ENCODE assay signal across 9 mouse cellular contexts in genomic region chr8:64761430-64761829, GRCm38 (mm10). TPM values are rescaled to one million over a fixed set of nuclear protein-coding genes. Genes with fewer than 3 reads are reported as not detected.
A peak's percentile ranks its signal among the peaks of the same experiment; 100 is the strongest.
DNase-seq lines count a peak whose midpoint lies in the region; ATAC-seq and TF ChIP-seq lines count a peak whose summit lies in the region.
"Had no signal": no experiment of that assay in that cellular context is flagged by ENCODE, and none has a peak within 500 bp of the region (broad histone marks: within the 10 kb centered on the region; RNA-seq: fewer than 3 reads in every experiment).

No protein-coding gene starts in this region.

- no peak for ATAC-seq in kidney, embryonic 15.5 days (replicated peaks; ENCODE audit: low FRiP score)
- ATAC-seq in liver, embryonic 15.5 days (ENCODE audit: insufficient read depth) = peak; percentile 49
- no peak for ATAC-seq in CD4-positive, CD25-positive, alpha-beta regulatory T cell, adult 4 months

- peak; percentile 69 for TF ChIP-seq CTCF in kidney, adult 2 months (conservative IDR thresholded peaks at IDR 0.05; ENCODE audit: insufficient read depth, insufficient read length, low read depth, low read length)

- no peak overlapping the region for H3K4me2 ChIP-seq in kidney, embryonic 15.5 days
- no peak overlapping the region for H3K4me2 ChIP-seq in liver, embryonic 15.5 days
- H3K4me2 ChIP-seq: lung, embryonic 15.5 days had no signal

- TF ChIP-seq POLR2A in kidney, adult 2 months (IDR thresholded peaks at IDR 0.05; ENCODE audit: low read depth, low read length) = no peak

- no peak overlapping the region for H3K27ac ChIP-seq in kidney, adult 2 months (ENCODE audit: insufficient read depth, low read depth, low read length)
- no peak overlapping the region for H3K27ac ChIP-seq in kidney, embryonic 15.5 days
- H3K27ac ChIP-seq in liver, embryonic 15.5 days (replicated peaks) = no peak overlapping the region
- H3K27ac ChIP-seq: lung, embryonic 15.5 days had no signal

- H3K27me3 ChIP-seq in kidney, adult 2 months (replicated peaks; ENCODE audit: control insufficient read depth, insufficient read depth, low read length) = no peaks in the 10 kb centered on the region
- H3K27me3 ChIP-seq in kidney, embryonic 15.5 days = no peaks in the 10 kb centered on the region
- no peaks in the 10 kb centered on the region for H3K27me3 ChIP-seq in liver, embryonic 15.5 days
- H3K27me3 ChIP-seq: lung, embryonic 15.5 days had no signal

- no peak overlapping the region for H3K4me3 ChIP-seq in kidney, adult 2 months (ENCODE audit: insufficient read depth, low read depth, low read length)
- H3K4me3 ChIP-seq in kidney, embryonic 15.5 days (replicated peaks) = no peak overlapping the region
- H3K4me3 ChIP-seq in liver, embryonic 15.5 days (replicated peaks) = no peak overlapping the region
- H3K4me3 ChIP-seq: lung, embryonic 15.5 days had no signal

- no peak overlapping the region for H3K9ac ChIP-seq in kidney, embryonic 15.5 days
- no peak overlapping the region for H3K9ac ChIP-seq in liver, embryonic 15.5 days
- H3K9ac ChIP-seq: lung, embryonic 15.5 days had no signal

- no peaks in the 10 kb centered on the region for H3K4me1 ChIP-seq in kidney, adult 2 months (ENCODE audit: control insufficient read depth, insufficient read depth, low read length)
- no peaks in the 10 kb centered on the region for H3K4me1 ChIP-seq in kidney, embryonic 15.5 days
- no peaks in the 10 kb centered on the region for H3K4me1 ChIP-seq in liver, embryonic 15.5 days (replicated peaks)
- H3K4me1 ChIP-seq: lung, embryonic 15.5 days had no signal

- no peaks in the 10 kb centered on the region for H3K9me3 ChIP-seq in kidney, embryonic 15.5 days (replicated peaks)
- no peaks in the 10 kb centered on the region for H3K9me3 ChIP-seq in liver, embryonic 15.5 days (replicated peaks)
- H3K9me3 ChIP-seq: lung, embryonic 15.5 days had no signal

- 70% methylated on average over 8 of the region's 8 CpGs for WGBS in kidney, adult 2 months
- 83% methylated on average over 8 of the region's 8 CpGs for WGBS in kidney, embryonic 15.5 days
- WGBS in liver, embryonic 15.5 days (ENCODE audit: insufficient replicate concordance) = 66% methylated on average over 8 of the region's 8 CpGs

- peak; percentile 21 for DNase-seq in kidney, adult 2 months
- peak; percentile 63 for DNase-seq in NIH3T3 (ENCODE audit: low read depth)
- DNase-seq in cerebellum, adult 11-12 months = peak; percentile 48
- DNase-seq in thymus, postnatal 10 days (ENCODE audit: low spot score in 2 of 2) = no peak
- no peak for DNase-seq in urinary bladder, postnatal 25 days (ENCODE audit: low spot score)

- no peaks in the 10 kb centered on the region for H3K36me3 ChIP-seq in kidney, adult 2 months (ENCODE audit: control insufficient read depth, insufficient read depth, low read length)
- peaks cover 21% of the 10 kb centered on the region for H3K36me3 ChIP-seq in kidney, embryonic 15.5 days
- no peaks in the 10 kb centered on the region for H3K36me3 ChIP-seq in liver, embryonic 15.5 days (replicated peaks)
- H3K36me3 ChIP-seq: lung, embryonic 15.5 days had no signal

RNA-seq across cellular contexts. Expression of gene Msmo1, which starts 27.8 kb away (rescaled TPM):
- 15.8 and 15.9 TPM in 2 replicates for polyA plus RNA-seq in kidney, adult 2 months (2012; rRNA removed)
- 87.6 and 94.4 TPM in 2 replicates for polyA plus RNA-seq in kidney, embryonic 15.5 days (2015; fragmentation: Nextera tagmentation; extraction: Ambion mirVana)
- polyA plus RNA-seq in liver, embryonic 15.5 days (2015; fragmentation: Nextera tagmentation; extraction: Ambion mirVana) = 107 and 121 TPM in 2 replicates
- 10 to 100 TPM; 54.8 to 63.1 TPM for polyA plus RNA-seq in CD4-positive, CD25-positive, alpha-beta regulatory T cell, adult 4 months (2017; shearing (Covaris generic))

Comparison
In these comparisons a context has a peak if more than half of its experiments do, and no peak if none do; other contexts are left out.
1. DNase-seq: peak in kidney, adult 2 months (single experiment), NIH3T3 (single experiment) and cerebellum, adult 11-12 months (single experiment); none in thymus, postnatal 10 days (0 of 2) and urinary bladder, postnatal 25 days (single experiment).